Mouse (Mus musculus): ENCODE results near the gene Banf2. TPM values are rescaled to one million over a fixed set of nuclear protein-coding genes. Genes with fewer than 3 reads are reported as not detected.

Gene Banf2
- total RNA-seq, 2 experiments from 2014 or later, result not detected

- DNase-seq (ENCODE audit: extremely low spot score in 1 of 2, low spot score in 2 of 2), result no peak
- intact Hi-C loops (cut with DNase I), result no loop called here
Observed at GRCm38 (mm10) chr2:144076625-144077024, 43.8 kb downstream of the Banf2 start.

GRCm38 (mm10) chr2:144078897-144079296 is 46.0 kb downstream of the Banf2 start:
- intact Hi-C loops (cut with DNase I), result no loop called here
- DNase-seq (ENCODE audit: extremely low spot score in 1 of 2, low spot score in 2 of 2), result no peak

GRCm38 (mm10) chr2:144086183-144086847 is 53.5 kb downstream of the Banf2 start:
- intact Hi-C loops (cut with DNase I), result no loop called here
- peak in 1 of 2 experiments; percentile 88 for DNase-seq (ENCODE audit: extremely low spot score in 1 of 2, low spot score in 2 of 2)

GRCm38 (mm10) chr2:144087899-144088584 is 55.2 kb downstream of the Banf2 start:
- no peak for DNase-seq (ENCODE audit: extremely low spot score in 1 of 2, low spot score in 2 of 2)
- intact Hi-C loops (cut with DNase I), result no loop called here

- no peak for DNase-seq (ENCODE audit: extremely low spot score in 1 of 2, low spot score in 2 of 2)
- intact Hi-C loops (cut with DNase I), result no loop called here
Observed at GRCm38 (mm10) chr2:144092767-144093166, 59.9 kb downstream of the Banf2 start.

GRCm38 (mm10) chr2:144094721-144095120 is 61.9 kb downstream of the Banf2 start:
- intact Hi-C loops (cut with DNase I), result no loop called here
- DNase-seq (ENCODE audit: extremely low spot score in 1 of 2, low spot score in 2 of 2), result no peak

GRCm38 (mm10) chr2:144101463-144101961 is 68.7 kb downstream of the Banf2 start:
- DNase-seq (ENCODE audit: extremely low spot score in 1 of 2, low spot score in 2 of 2), result no peak
- intact Hi-C loops (cut with DNase I), result no loop called here

- DNase-seq (ENCODE audit: extremely low spot score in 1 of 2, low spot score in 2 of 2), result no peak
- intact Hi-C loops (cut with DNase I), result no loop called here
Observed at GRCm38 (mm10) chr2:144107374-144107773, 74.5 kb downstream of the Banf2 start.

GRCm38 (mm10) chr2:144107810-144108209 is 75.0 kb downstream of the Banf2 start:
- no peak for DNase-seq (ENCODE audit: extremely low spot score in 1 of 2, low spot score in 2 of 2)
- intact Hi-C loops (cut with DNase I), result no loop called here

- no peak for DNase-seq (ENCODE audit: extremely low spot score in 1 of 2, low spot score in 2 of 2)
- intact Hi-C loops (cut with DNase I), result no loop called here
Observed at GRCm38 (mm10) chr2:144108376-144108775, 75.5 kb downstream of the Banf2 start.

- intact Hi-C loops (cut with DNase I), result no loop called here
- DNase-seq (ENCODE audit: extremely low spot score in 1 of 2, low spot score in 2 of 2), result no peak
Observed at GRCm38 (mm10) chr2:144111966-144112365, 79.1 kb downstream of the Banf2 start.

- intact Hi-C loops (cut with DNase I), result no loop called here
Observed at GRCm38 (mm10) chr2:144112666-144113065, 79.8 kb downstream of the Banf2 start.

GRCm38 (mm10) chr2:144118061-144118460 is 85.2 kb downstream of the Banf2 start:
- intact Hi-C loops (cut with DNase I), result no loop called here
- DNase-seq (ENCODE audit: extremely low spot score in 1 of 2, low spot score in 2 of 2), result no peak

More at GRCm38 (mm10) chr2:144112666-144113065, 79.8 kb downstream of the Banf2 start:
- no peak for DNase-seq (ENCODE audit: extremely low spot score in 1 of 2, low spot score in 2 of 2)

- intact Hi-C loops (cut with DNase I), result no loop called here
Observed at GRCm38 (mm10) chr2:144120186-144120823, 87.4 kb downstream of the Banf2 start.

GRCm38 (mm10) chr2:144122068-144122467 is 89.2 kb downstream of the Banf2 start:
- intact Hi-C loops (cut with DNase I), result no loop called here
- DNase-seq (ENCODE audit: extremely low spot score in 1 of 2, low spot score in 2 of 2), result no peak

More at GRCm38 (mm10) chr2:144120186-144120823, 87.4 kb downstream of the Banf2 start:
- peak; percentile 27 to 54 for DNase-seq (ENCODE audit: extremely low spot score in 1 of 2, low spot score in 2 of 2)

Other genes with a start within 250 kb of the Banf2 start
- gene Bfsp1, start 169.9 kb upstream of the Banf2 start, total RNA-seq (2021), result 1 to 10 TPM; 3.1 to 3.7 TPM
- gene Dstn, start 117.7 kb upstream of the Banf2 start, total RNA-seq (2021), result 100 to 1,000 TPM; 257 to 270 TPM
- gene Rrbp1, start 21.8 kb upstream of the Banf2 start, total RNA-seq (2021), result 10 to 100 TPM; 71.8 to 76.7 TPM
- 1 to 10 TPM; 2.9 to 3.8 TPM for gene Mgme1, start 237.6 kb downstream of the Banf2 start, total RNA-seq (2021)
- gene Snx5, start 237.8 kb downstream of the Banf2 start, total RNA-seq (2021), result 10 to 100 TPM; 63.2 to 63.9 TPM